Mouse (Mus musculus) liver, embryonic 14.5 days (tissue): ENCODE measurements around the gene 1700019N19Rik. TPM values are rescaled to one million over a fixed set of nuclear protein-coding genes. Genes with fewer than 3 reads are reported as not detected.

Experiments used
- ATAC-seq: fragments of 200-750 bp; cut with Nextera tagmentation; 2 replicates; pipeline ENCODE4 v1.8.0; 2017; ENCODE audit warnings: moderate number of reproducible peaks, mild to moderate bottlenecking, moderate library complexity; ENCODE audit not compliant: insufficient read depth
- DNase-seq, 3 experiments: peaks; one replicate each; pipeline ENCODE4 v3.0.0-alpha.2; 2012 to 2013; ENCODE audit warnings: low read depth in 3 of 3, low spot score in 3 of 3
- H3K27ac ChIP-seq: fragments of 300-500 bp; sonication (generic); 2 replicates; pipeline ENCODE4 v1.5.1; 2014; ENCODE audit warnings: moderate library complexity, mild to moderate bottlenecking, control low read depth, inconsistent platforms
- H3K27me3 ChIP-seq: fragments of 300-500 bp; sonication (generic); 2 replicates; pipeline ENCODE4 v1.6.1; 2014; ENCODE audit warnings: mild to moderate bottlenecking, low read length, moderate library complexity; ENCODE audit not compliant: control insufficient read depth, insufficient read depth
- H3K36me3 ChIP-seq: fragments of 300-500 bp; sonication (generic); replicated peaks from 2 replicates; pipeline ENCODE4 v1.6.1; 2014; ENCODE audit warnings: low read depth; ENCODE audit not compliant: control insufficient read depth, insufficient read depth
- H3K4me1 ChIP-seq, 2 experiments: fragments of 200-500 bp in 1 of 2; fragments of 300-500 bp in 1 of 2; sonication (generic) in 1 of 2; replicated peaks; 2 replicates each; pipeline ENCODE4 v1.6.1; 2012 to 2014; ENCODE audit warnings: antibody characterized with exemption in 1 of 2, inconsistent platforms in 1 of 2, low read length in 1 of 2; ENCODE audit not compliant: control insufficient read depth in 2 of 2, insufficient read depth in 2 of 2
- H3K4me2 ChIP-seq: fragments of 300-500 bp; sonication (generic); 2 replicates; pipeline ENCODE4 v1.6.1; 2014; ENCODE audit warnings: low read depth, mild to moderate bottlenecking, control low read depth, moderate library complexity
- H3K4me3 ChIP-seq, 2 experiments: fragments of 200-500 bp in 1 of 2; fragments of 300-500 bp in 1 of 2; sonication (generic) in 1 of 2; 2 replicates each; pipeline ENCODE4 v1.5.1; 2012 to 2014; ENCODE audit warnings: low read depth in 2 of 2, low read length in 2 of 2, mild to moderate bottlenecking in 2 of 2, control low read depth in 1 of 2, inconsistent platforms in 1 of 2, moderate library complexity in 1 of 2; ENCODE audit not compliant: insufficient read depth in 1 of 2
- H3K9ac ChIP-seq: fragments of 300-500 bp; sonication (generic); replicated peaks from 2 replicates; pipeline ENCODE4 v1.6.1; 2014; ENCODE audit warnings: mild to moderate bottlenecking, control low read depth, moderate library complexity
- H3K9me3 ChIP-seq: fragments of 300-500 bp; sonication (generic); 2 replicates; pipeline ENCODE4 v1.6.1; 2016; ENCODE audit warnings: low read length, mixed read lengths; ENCODE audit not compliant: control insufficient read depth
- CTCF ChIP-seq: IDR thresholded peaks from 2 replicates; pipeline ENCODE4 v1.5.1; 2016; ENCODE audit warnings: antibody characterized with exemption, low read depth, control low read depth
- EP300 ChIP-seq: IDR thresholded peaks from 2 replicates; pipeline ENCODE4 v1.6.1; 2016; ENCODE audit warnings: antibody characterized with exemption, low read depth
- WGBS: fragments of 180-500 bp; shearing (Covaris S2); extraction: QIAGEN DNeasy Blood & Tissue Kit; methylation state at CpG from one replicate; pipeline ENCODE4 v1.1.7; 2014; ENCODE audit not compliant: insufficient replicate concordance; 5-methylcytosine and 5-hydroxymethylcytosine counted together
- polyA plus RNA-seq, 2 experiments: library from polyadenylated mRNA; depleted of rRNA in 1 of 2; stranded (reverse) in 1 of 2; unstranded in 1 of 2; fragments of >200 nt; fragmentation: Nextera tagmentation in 1 of 2; extraction: Ambion mirVana in 1 of 2; gene quantifications; 2 replicates each; pipeline versions ENCODE4 v1.2.1 to v1.2.3; 2012 to 2014

The 1700019N19Rik gene
- polyA plus RNA-seq, 2 experiments: not detected

DNA sequence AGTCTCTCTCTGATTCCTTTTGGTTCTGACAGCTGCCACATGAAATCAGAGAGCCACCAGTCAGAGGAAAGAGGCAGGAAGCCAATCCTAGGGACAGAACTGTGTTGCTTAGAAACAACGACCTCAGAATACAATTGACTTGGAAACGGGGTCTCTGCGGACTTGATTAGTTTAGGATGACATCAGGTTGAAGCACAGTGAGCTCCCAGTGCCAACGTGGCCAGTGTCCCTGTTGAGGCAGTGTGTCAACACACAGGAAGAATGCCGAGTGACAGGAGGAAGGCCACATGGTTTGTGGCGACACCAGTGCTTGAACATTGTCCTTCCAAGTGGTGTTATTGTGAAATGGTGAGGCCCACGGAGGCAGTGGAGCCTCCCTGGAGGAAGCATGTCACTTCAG is 10.3 kb downstream of the 1700019N19Rik start:
- DNase-seq (no peak), ATAC-seq (no peak)
- H3K4me1 ChIP-seq: peaks cover 0 to 4% of the 10 kb centered on the region in 2 experiments; a peak in 2 of 4 replicates
- H3K4me2 ChIP-seq: no peak overlapping the region
- H3K4me3 ChIP-seq: no peak overlapping the region
- H3K27ac ChIP-seq: no peak overlapping the region
- H3K27me3 ChIP-seq: no peaks in the 10 kb centered on the region
- H3K9me3 ChIP-seq: no peaks in the 10 kb centered on the region
- H3K36me3 ChIP-seq: no peaks in the 10 kb centered on the region
- 14% methylated on average over 7 of the region's 7 CpGs for WGBS
- TF ChIP-seq CTCF (no peak), EP300 (no peak)
- no peak overlapping the region for H3K9ac ChIP-seq

DNA sequence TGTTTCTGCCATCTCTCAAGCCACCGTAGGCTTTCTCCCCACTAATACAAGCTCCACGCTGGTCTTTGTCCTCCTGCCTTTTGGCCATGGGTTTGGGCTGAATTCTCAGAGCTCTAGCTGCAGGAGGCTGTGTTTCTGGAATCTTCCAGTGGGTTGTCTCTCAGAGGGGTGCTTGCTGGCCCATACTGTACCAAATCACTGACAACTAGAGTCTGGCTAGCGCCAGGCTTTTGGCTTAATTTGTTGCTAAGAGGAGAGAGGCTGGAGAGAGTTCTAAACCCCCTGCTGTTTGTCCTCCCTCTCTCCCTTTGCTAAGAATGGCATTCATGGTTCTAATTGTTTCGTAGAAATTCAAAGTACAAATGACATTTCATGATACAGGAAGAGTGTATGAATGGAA is 12.7 kb downstream of the 1700019N19Rik start:
- H3K4me2 ChIP-seq: no peak overlapping the region
- no peaks in the 10 kb centered on the region for H3K9me3 ChIP-seq
- no peak overlapping the region for H3K4me3 ChIP-seq
- no peak overlapping the region for H3K27ac ChIP-seq
- H3K4me1 ChIP-seq: peaks cover 0 to 4% of the 10 kb centered on the region in 2 experiments; a peak in 2 of 4 replicates
- TF ChIP-seq EP300: no peak
- TF ChIP-seq CTCF: no peak
- WGBS: 59% methylated on average over 4 of the region's 4 CpGs
- no peak for DNase-seq
- H3K36me3 ChIP-seq: no peaks in the 10 kb centered on the region
- no peak overlapping the region for H3K9ac ChIP-seq
- ATAC-seq: no peak
- H3K27me3 ChIP-seq: no peaks in the 10 kb centered on the region

DNA sequence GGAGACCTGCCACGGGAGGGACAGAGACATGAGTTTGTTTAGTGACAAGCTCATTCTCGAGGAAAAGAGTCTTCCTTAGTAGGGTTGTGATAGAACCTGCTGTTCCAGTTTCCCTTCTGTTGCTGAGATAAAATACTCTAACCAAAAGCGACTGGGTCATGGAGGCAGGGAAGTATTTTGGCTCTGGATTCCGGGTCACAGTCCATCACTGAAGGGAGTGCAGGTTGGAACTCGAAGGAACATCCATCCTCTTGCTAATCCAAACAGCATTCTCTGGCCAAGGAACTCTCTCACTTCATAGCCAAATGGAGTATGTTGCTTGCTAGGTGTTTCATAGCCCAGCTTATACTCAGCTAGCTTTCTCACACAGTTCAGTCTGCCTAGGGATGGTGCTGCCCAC is 17.8 kb downstream of the 1700019N19Rik start:
- TF ChIP-seq EP300 (no peak), CTCF (no peak)
- 42% methylated on average over 5 of the region's 5 CpGs for WGBS

DNA sequence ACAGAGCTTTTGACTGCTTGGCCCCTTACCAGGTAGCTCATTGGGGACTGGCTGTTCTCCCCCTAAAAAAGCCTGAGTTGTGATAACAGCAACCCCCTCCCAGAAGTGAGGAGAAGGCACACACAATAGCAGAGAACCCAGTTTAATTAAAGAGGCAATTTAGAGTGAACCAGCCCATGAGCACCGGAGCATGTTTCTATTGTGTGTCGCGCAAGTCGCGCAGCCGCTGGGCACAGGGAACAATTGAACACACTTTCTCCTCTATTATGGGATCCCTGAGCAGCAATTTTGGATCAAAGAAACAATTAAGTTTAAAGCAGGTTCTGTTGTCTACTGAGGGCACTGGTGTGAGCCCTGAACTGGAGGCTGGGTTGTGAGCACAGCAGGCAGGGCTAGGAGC is 26.9 kb downstream of the 1700019N19Rik start:
- H3K9ac ChIP-seq: no peak overlapping the region
- H3K4me3 ChIP-seq: no peak overlapping the region
- DNase-seq (no peak), ATAC-seq (no peak)
- TF ChIP-seq EP300 (no peak), CTCF (no peak)
- 81% methylated on average over 6 of the region's 6 CpGs for WGBS
- no peak overlapping the region for H3K27ac ChIP-seq
- no peaks in the 10 kb centered on the region for H3K27me3 ChIP-seq
- no peaks in the 10 kb centered on the region for H3K36me3 ChIP-seq
- H3K9me3 ChIP-seq: no peaks in the 10 kb centered on the region
- no peak overlapping the region for H3K4me2 ChIP-seq
- H3K4me1 ChIP-seq: no peaks in the 10 kb centered on the region

More for the DNA sequence above, 17.8 kb downstream of the 1700019N19Rik start:
- DNase-seq: no peak
- H3K4me2 ChIP-seq: no peak overlapping the region
- no peak overlapping the region for H3K27ac ChIP-seq
- no peaks in the 10 kb centered on the region for H3K9me3 ChIP-seq
- H3K4me1 ChIP-seq: no peaks in the 10 kb centered on the region
- H3K9ac ChIP-seq: no peak overlapping the region
- ATAC-seq: no peak
- H3K36me3 ChIP-seq: no peaks in the 10 kb centered on the region
- H3K27me3 ChIP-seq: no peaks in the 10 kb centered on the region
- no peak overlapping the region for H3K4me3 ChIP-seq

DNA sequence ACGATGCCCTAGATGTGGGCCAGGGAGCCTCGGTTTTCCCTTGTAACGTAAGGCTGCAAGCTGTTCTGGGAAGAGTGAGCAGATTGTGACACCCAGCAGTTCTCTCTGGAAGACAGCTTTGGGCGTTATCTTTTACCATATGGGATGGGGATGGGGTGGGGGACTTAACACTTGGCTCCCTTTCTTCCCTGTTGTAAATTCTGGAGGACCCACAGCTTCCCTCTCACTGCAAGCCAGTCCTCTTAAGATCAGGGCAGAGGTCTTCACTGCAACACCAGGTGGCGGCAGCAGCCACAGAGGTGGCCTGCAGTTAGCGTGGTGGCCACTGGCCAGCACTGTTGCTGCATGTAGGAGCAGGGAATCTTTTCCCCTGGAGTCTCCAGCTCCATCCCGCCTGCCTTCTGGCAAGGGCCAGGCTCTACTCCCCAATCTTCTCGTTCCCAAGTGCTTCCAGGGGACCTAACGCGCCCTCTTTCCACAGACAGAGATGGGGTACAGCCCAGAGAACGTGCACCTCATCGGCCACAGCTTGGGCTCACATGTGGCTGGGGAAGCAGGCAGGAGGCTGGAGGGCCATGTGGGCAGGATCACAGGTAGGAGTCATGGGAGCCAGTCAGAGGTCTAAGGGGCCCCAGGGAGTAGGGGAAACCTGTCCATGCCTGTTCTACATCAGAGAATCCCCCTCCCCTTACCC is 31.3 kb downstream of the 1700019N19Rik start:
- Histone ChIP-seq H3K27me3 (no peaks in the 10 kb centered on the region), H3K27ac (no peak overlapping the region), H3K4me1 (no peaks in the 10 kb centered on the region), H3K9ac (no peak overlapping the region), H3K4me3 (no peak overlapping the region), H3K4me2 (no peak overlapping the region), H3K36me3 (no peaks in the 10 kb centered on the region), H3K9me3 (no peaks in the 10 kb centered on the region)
- peak; percentile 85 for TF ChIP-seq CTCF
- no peak for TF ChIP-seq EP300
- WGBS: 16% methylated on average over 12 of the region's 12 CpGs
- ATAC-seq (peak; percentile 31; the same call in 1 of the 2 replicates), DNase-seq (no peak)
